Mouse (Mus musculus): ENCODE measurements at regions not wholly inside any gene's neighbourhood (a gene's known extent, or its start where the extent isn't known, plus 50 kb on each side); places are given as distances from the start of the nearest gene placed in this dataset.

- H3K4me2 ChIP-seq (ENCODE audit: low read depth), result no peak overlapping the region
- H3K36me3 ChIP-seq (ENCODE audit: control insufficient read depth, insufficient read depth), result no peaks in the 10 kb centered on the region
- no peak for TF ChIP-seq E2F4 (IDR thresholded peaks at IDR 0.05; ENCODE audit: insufficient read depth)
- no peak overlapping the region for H3ac ChIP-seq (ENCODE audit: control insufficient read depth, insufficient read length)
- no peaks in the 10 kb centered on the region for H3K79me2 ChIP-seq (ENCODE audit: control insufficient read depth, insufficient read depth)
- no peaks in the 10 kb centered on the region for H3K27me3 ChIP-seq (ENCODE audit: control insufficient read depth, insufficient read depth, insufficient read length)
- no peak overlapping the region for H3K4me3 ChIP-seq
Measured at GRCm38 (mm10) chr3:60275249-60275838, 193.7 kb downstream of the Sucnr1 start.

- H3K27me3 ChIP-seq (ENCODE audit: control insufficient read depth, insufficient read depth, insufficient read length), result no peaks in the 10 kb centered on the region
- H3K36me3 ChIP-seq (ENCODE audit: control insufficient read depth, insufficient read depth), result no peaks in the 10 kb centered on the region
- H3ac ChIP-seq (ENCODE audit: control insufficient read depth, insufficient read length), result no peak overlapping the region
- no peak overlapping the region for H3K4me3 ChIP-seq
- no peaks in the 10 kb centered on the region for H3K79me2 ChIP-seq (ENCODE audit: control insufficient read depth, insufficient read depth)
- no peak overlapping the region for H3K4me2 ChIP-seq (ENCODE audit: low read depth)
- TF ChIP-seq USF1 (IDR thresholded peaks at IDR 0.05; ENCODE audit: low read depth) (no peak), E2F4 (IDR thresholded peaks at IDR 0.05; ENCODE audit: insufficient read depth) (no peak), POLR2AphosphoS2 (IDR thresholded peaks at IDR 0.05; ENCODE audit: insufficient read length, low read depth) (no peak), TCF12 (IDR thresholded peaks at IDR 0.05; ENCODE audit: insufficient read depth, poor library complexity, severe bottlenecking) (no peak), SRF (IDR thresholded peaks at IDR 0.05; ENCODE audit: control insufficient read depth, insufficient read length, low read depth) (no peak), REST (IDR thresholded peaks at IDR 0.05; ENCODE audit: insufficient read depth, insufficient read length) (no peak), MAX (IDR thresholded peaks at IDR 0.05; ENCODE audit: low read depth) (no peak), POLR2A (IDR thresholded peaks at IDR 0.05; ENCODE audit: insufficient read length, low read depth) (no peak), CEBPB (IDR thresholded peaks at IDR 0.05; ENCODE audit: insufficient read depth, poor library complexity, severe bottlenecking) (no peak), TCF3 (IDR thresholded peaks at IDR 0.05; ENCODE audit: insufficient read length, low read depth) (no peak), MYOG (IDR thresholded peaks at IDR 0.05; ENCODE audit: control insufficient read depth in 1 of 3, insufficient read depth in 1 of 3, insufficient read length in 2 of 3, low read depth in 2 of 3) (no peak), MYOD1 (IDR thresholded peaks at IDR 0.05; ENCODE audit: control insufficient read depth in 1 of 3, insufficient read length in 2 of 3, low read depth in 2 of 3) (no peak)
Measured at GRCm38 (mm10) chr3:60277791-60278190, 194.8 kb upstream of the Mbnl1 start.

- H3ac ChIP-seq (ENCODE audit: control insufficient read depth, insufficient read length), result no peak overlapping the region
- H3K79me2 ChIP-seq (ENCODE audit: control insufficient read depth, insufficient read depth), result no peaks in the 10 kb centered on the region
- H3K4me2 ChIP-seq (ENCODE audit: low read depth), result no peak overlapping the region
- H3K27me3 ChIP-seq (ENCODE audit: control insufficient read depth, insufficient read depth, insufficient read length), result no peaks in the 10 kb centered on the region
- H3K36me3 ChIP-seq (ENCODE audit: control insufficient read depth, insufficient read depth), result no peaks in the 10 kb centered on the region
- TF ChIP-seq CEBPB (IDR thresholded peaks at IDR 0.05; ENCODE audit: insufficient read depth, poor library complexity, severe bottlenecking) (no peak), REST (IDR thresholded peaks at IDR 0.05; ENCODE audit: insufficient read depth, insufficient read length) (peak; percentile 62)
- H3K4me3 ChIP-seq, result no peak overlapping the region
Measured at GRCm38 (mm10) chr3:60281229-60281628, 191.4 kb upstream of the Mbnl1 start.

GRCm38 (mm10) chr3:60281959-60282495 is 190.6 kb upstream of the Mbnl1 start:
- Histone ChIP-seq H3K79me2 (ENCODE audit: control insufficient read depth, insufficient read depth) (no peaks in the 10 kb centered on the region), H3K27me3 (ENCODE audit: control insufficient read depth, insufficient read depth, insufficient read length) (no peaks in the 10 kb centered on the region), H3K36me3 (ENCODE audit: control insufficient read depth, insufficient read depth) (no peaks in the 10 kb centered on the region), H3ac (ENCODE audit: control insufficient read depth, insufficient read length) (no peak overlapping the region), H3K4me3 (no peak overlapping the region), H3K4me2 (ENCODE audit: low read depth) (no peak overlapping the region)
- TF ChIP-seq USF1 (IDR thresholded peaks at IDR 0.05; ENCODE audit: low read depth), result no peak
- no peak for TF ChIP-seq SRF (IDR thresholded peaks at IDR 0.05; ENCODE audit: control insufficient read depth, insufficient read length, low read depth)
- no peak for TF ChIP-seq TCF3 (IDR thresholded peaks at IDR 0.05; ENCODE audit: insufficient read length, low read depth)
- no peak for TF ChIP-seq E2F4 (IDR thresholded peaks at IDR 0.05; ENCODE audit: insufficient read depth)
- TF ChIP-seq MYOG (IDR thresholded peaks at IDR 0.05; ENCODE audit: control insufficient read depth in 1 of 3, insufficient read depth in 1 of 3, insufficient read length in 2 of 3, low read depth in 2 of 3), result no peak
- no peak for TF ChIP-seq POLR2A (IDR thresholded peaks at IDR 0.05; ENCODE audit: insufficient read length, low read depth)
- TF ChIP-seq MAX (IDR thresholded peaks at IDR 0.05; ENCODE audit: low read depth), result no peak
- no peak for TF ChIP-seq MYOD1 (IDR thresholded peaks at IDR 0.05; ENCODE audit: control insufficient read depth in 1 of 3, insufficient read length in 2 of 3, low read depth in 2 of 3)
- no peak for TF ChIP-seq POLR2AphosphoS2 (IDR thresholded peaks at IDR 0.05; ENCODE audit: insufficient read length, low read depth)

- Histone ChIP-seq H3K4me2 (ENCODE audit: low read depth) (no peak overlapping the region), H3K4me3 (no peak overlapping the region), H3ac (ENCODE audit: control insufficient read depth, insufficient read length) (no peak overlapping the region), H3K27me3 (ENCODE audit: control insufficient read depth, insufficient read depth, insufficient read length) (no peaks in the 10 kb centered on the region), H3K79me2 (ENCODE audit: control insufficient read depth, insufficient read depth) (no peaks in the 10 kb centered on the region), H3K36me3 (ENCODE audit: control insufficient read depth, insufficient read depth) (no peaks in the 10 kb centered on the region)
- TF ChIP-seq POLR2A (IDR thresholded peaks at IDR 0.05; ENCODE audit: insufficient read length, low read depth), result no peak
- TF ChIP-seq REST (IDR thresholded peaks at IDR 0.05; ENCODE audit: insufficient read depth, insufficient read length), result no peak
- no peak for TF ChIP-seq MYOG (IDR thresholded peaks at IDR 0.05; ENCODE audit: control insufficient read depth in 1 of 3, insufficient read depth in 1 of 3, insufficient read length in 2 of 3, low read depth in 2 of 3)
- no peak for TF ChIP-seq TCF12 (IDR thresholded peaks at IDR 0.05; ENCODE audit: insufficient read depth, poor library complexity, severe bottlenecking)
- no peak for TF ChIP-seq E2F4 (IDR thresholded peaks at IDR 0.05; ENCODE audit: insufficient read depth)
- TF ChIP-seq TCF3 (IDR thresholded peaks at IDR 0.05; ENCODE audit: insufficient read length, low read depth), result no peak
- TF ChIP-seq MYOD1 (IDR thresholded peaks at IDR 0.05; ENCODE audit: control insufficient read depth in 1 of 3, insufficient read length in 2 of 3, low read depth in 2 of 3), result no peak
- TF ChIP-seq CEBPB (IDR thresholded peaks at IDR 0.05; ENCODE audit: insufficient read depth, poor library complexity, severe bottlenecking), result no peak
- TF ChIP-seq SRF (IDR thresholded peaks at IDR 0.05; ENCODE audit: control insufficient read depth, insufficient read length, low read depth), result no peak
- TF ChIP-seq USF1 (IDR thresholded peaks at IDR 0.05; ENCODE audit: low read depth), result no peak
- no peak for TF ChIP-seq POLR2AphosphoS2 (IDR thresholded peaks at IDR 0.05; ENCODE audit: insufficient read length, low read depth)
Measured at GRCm38 (mm10) chr3:60292142-60292541, 180.5 kb upstream of the Mbnl1 start.
